Mouse (Mus musculus) liver, embryonic 13.5 days (tissue): ENCODE results near the gene Nmb. TPM values are rescaled to one million over a fixed set of nuclear protein-coding genes. Genes with fewer than 3 reads are reported as not detected.

Experiments used
- ATAC-seq: fragments of 200-750 bp; cut with Nextera tagmentation; 2 replicates; pipeline ENCODE4 v1.8.0; 2017; ENCODE audit warnings: low read depth, mild to moderate bottlenecking, moderate number of reproducible peaks, moderate library complexity
- DNase-seq: peaks from one replicate; pipeline ENCODE4 v3.0.0; 2022
- H3K27ac ChIP-seq: fragments of 300-500 bp; sonication (generic); 2 replicates; pipeline ENCODE4 v1.5.1; 2015; ENCODE audit warnings: moderate library complexity, mild to moderate bottlenecking, inconsistent platforms
- H3K27me3 ChIP-seq: fragments of 300-500 bp; sonication (generic); 2 replicates; pipeline ENCODE4 v1.6.1; 2015; ENCODE audit warnings: mild to moderate bottlenecking, inconsistent platforms
- H3K36me3 ChIP-seq: fragments of 300-500 bp; sonication (generic); 2 replicates; pipeline ENCODE4 v1.6.1; 2015; ENCODE audit warnings: mild to moderate bottlenecking, inconsistent platforms
- H3K4me1 ChIP-seq: fragments of 300-500 bp; sonication (generic); replicated peaks from 2 replicates; pipeline ENCODE4 v1.6.1; 2015; ENCODE audit warnings: inconsistent platforms
- H3K4me2 ChIP-seq: fragments of 300-500 bp; sonication (generic); 2 replicates; pipeline ENCODE4 v1.6.1; 2015; ENCODE audit warnings: inconsistent platforms, mild to moderate bottlenecking, moderate library complexity
- H3K4me3 ChIP-seq: fragments of 300-500 bp; sonication (generic); replicated peaks from 2 replicates; pipeline ENCODE4 v1.5.1; 2015; ENCODE audit warnings: mild to moderate bottlenecking, inconsistent platforms
- H3K9ac ChIP-seq: fragments of 300-500 bp; sonication (generic); 2 replicates; pipeline ENCODE4 v1.6.1; 2015; ENCODE audit warnings: mild to moderate bottlenecking, inconsistent platforms
- H3K9me3 ChIP-seq: fragments of 300-500 bp; sonication (generic); replicated peaks from 2 replicates; pipeline ENCODE4 v1.6.1; 2016; ENCODE audit warnings: inconsistent platforms
- WGBS: fragments of 180-500 bp; shearing (Covaris S2); methylation state at CpG from one replicate; pipeline ENCODE4 v1.1.7; 2015; ENCODE audit not compliant: insufficient replicate concordance; 5-methylcytosine and 5-hydroxymethylcytosine counted together
- polyA plus RNA-seq: library from polyadenylated mRNA; unstranded; fragments of >200 nt; fragmentation: Nextera tagmentation; extraction: Ambion mirVana; gene quantifications from 2 replicates; pipeline ENCODE4 v1.2.1, GENCODE M21; 2015

The Nmb gene
- polyA plus RNA-seq, 1 experiment from 2014 or later = 1.5 TPM

DNA sequence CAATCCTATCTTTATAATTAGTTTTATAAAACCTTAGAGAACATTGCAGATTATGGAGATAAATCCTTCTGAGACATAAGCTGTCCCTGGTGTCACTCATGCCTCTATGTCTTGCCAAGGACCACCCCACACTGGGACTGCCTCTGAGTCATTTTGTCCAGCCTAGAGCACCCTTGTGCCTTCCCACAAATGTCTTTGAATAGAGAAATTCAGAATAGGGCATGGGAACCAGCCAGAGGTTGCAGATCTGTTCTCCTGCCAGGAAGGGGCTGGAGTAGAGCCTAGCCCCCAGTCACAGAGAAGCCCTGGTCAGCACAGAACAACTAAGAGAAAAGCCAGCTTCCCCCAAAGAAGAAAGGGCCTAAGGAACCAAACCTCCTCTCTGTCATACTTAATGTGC lies 49.6 kb downstream of the Nmb start:
- DNase-seq (no peak), ATAC-seq (no peak)
- no peaks in the 10 kb centered on the region for H3K27me3 ChIP-seq
- no peaks in the 10 kb centered on the region for H3K9me3 ChIP-seq
- H3K9ac ChIP-seq = no peak overlapping the region
- H3K4me1 ChIP-seq = peaks cover 6% of the 10 kb centered on the region
- H3K36me3 ChIP-seq = no peaks in the 10 kb centered on the region
- H3K27ac ChIP-seq = no peak overlapping the region
- H3K4me2 ChIP-seq = no peak overlapping the region
- no peak overlapping the region for H3K4me3 ChIP-seq

DNA sequence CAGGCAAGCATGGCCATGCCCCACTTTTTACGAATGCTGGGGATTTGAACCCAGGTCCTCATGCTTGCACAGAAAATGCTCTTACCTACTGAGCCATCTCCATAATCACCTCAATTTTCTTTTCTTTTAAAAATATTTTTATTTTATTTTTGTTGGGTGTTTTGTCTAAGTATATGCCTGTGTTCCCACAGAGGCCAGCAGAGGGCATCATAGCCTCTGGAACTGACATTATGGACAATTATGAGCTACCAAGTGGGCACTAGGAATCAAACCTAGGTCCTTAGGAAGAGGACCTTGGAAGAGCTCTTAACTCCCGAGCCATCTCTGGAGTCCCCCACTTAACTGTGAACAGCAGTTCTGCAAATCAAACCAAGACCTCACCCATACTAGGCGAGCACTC lies 51.7 kb downstream of the Nmb start:
- WGBS = 83% methylated on average over 3 of the region's 3 CpGs
- DNase-seq = no peak

More for the DNA sequence above, 51.7 kb downstream of the Nmb start:
- Histone ChIP-seq H3K27ac (no peak overlapping the region), H3K9ac (no peak overlapping the region), H3K9me3 (no peaks in the 10 kb centered on the region), H3K36me3 (no peaks in the 10 kb centered on the region), H3K4me3 (no peak overlapping the region), H3K4me2 (no peak overlapping the region), H3K27me3 (no peaks in the 10 kb centered on the region), H3K4me1 (0 out of 2 replicates have a peak, but pooled peaks cover 6% of the 10 kb centered on the region)
- ATAC-seq = no peak

Other genes with a start within 250 kb of the Nmb start
- gene Crtc3, start 216.2 kb downstream of the Nmb start, polyA plus RNA-seq = 4.1 and 5.5 TPM in 2 replicates
- gene Iqgap1, start 79.1 kb downstream of the Nmb start, polyA plus RNA-seq = 13.1 and 15.6 TPM in 2 replicates
- gene Zscan2, start 44.2 kb downstream of the Nmb start, polyA plus RNA-seq = 0.31 and 0.37 TPM in 2 replicates
- 22.5 and 25.3 TPM in 2 replicates for gene Wdr73, start 3.8 kb downstream of the Nmb start, polyA plus RNA-seq
- 120 and 121 TPM in 2 replicates for gene Sec11a, start 42.7 kb upstream of the Nmb start, polyA plus RNA-seq
- 6.1 and 6.8 TPM in 2 replicates for gene Zfp592, start 88.6 kb upstream of the Nmb start, polyA plus RNA-seq
- 0.15 and 0.16 TPM in 2 replicates for gene Alpk3, start 152.5 kb upstream of the Nmb start, polyA plus RNA-seq
- gene Slc28a1, start 209.7 kb upstream of the Nmb start, polyA plus RNA-seq = 0.54 and 0.75 TPM in 2 replicates